Mouse (Mus musculus) neural tube, embryonic 15.5 days (tissue): ENCODE results near the gene Upk1a. TPM values are rescaled to one million over a fixed set of nuclear protein-coding genes. Genes with fewer than 3 reads are reported as not detected.
A peak's percentile ranks its signal among the peaks of the same experiment; 100 is the strongest.

Source experiments
- ATAC-seq: fragments of 200-750 bp; cut with Nextera tagmentation; 2 replicates; pipeline ENCODE4 v1.8.0; 2017; ENCODE audit warnings: mild to moderate bottlenecking, moderate TSS enrichment, moderate library complexity; ENCODE audit not compliant: low FRiP score
- H3K27ac ChIP-seq: fragments of 300-500 bp; sonication (generic); replicated peaks from 2 replicates; pipeline ENCODE4 v1.5.1; 2015; ENCODE audit warnings: mild to moderate bottlenecking, inconsistent platforms
- H3K27me3 ChIP-seq: fragments of 300-500 bp; sonication (generic); replicated peaks from 2 replicates; pipeline ENCODE4 v1.6.1; 2015; ENCODE audit warnings: inconsistent platforms
- H3K36me3 ChIP-seq: fragments of 300-500 bp; sonication (generic); 2 replicates; pipeline ENCODE4 v1.6.1; 2015; ENCODE audit warnings: inconsistent platforms
- H3K4me1 ChIP-seq: fragments of 300-500 bp; sonication (generic); 2 replicates; pipeline ENCODE4 v1.6.1; 2015; ENCODE audit warnings: inconsistent platforms
- H3K4me2 ChIP-seq: fragments of 300-500 bp; sonication (generic); 2 replicates; pipeline ENCODE4 v1.6.1; 2015; ENCODE audit warnings: inconsistent platforms, mild to moderate bottlenecking, moderate library complexity
- H3K4me3 ChIP-seq: fragments of 300-500 bp; sonication (generic); replicated peaks from 2 replicates; pipeline ENCODE4 v1.5.1; 2015; ENCODE audit warnings: mild to moderate bottlenecking, inconsistent platforms
- H3K9ac ChIP-seq: fragments of 300-500 bp; sonication (generic); replicated peaks from 2 replicates; pipeline ENCODE4 v1.6.1; 2015; ENCODE audit warnings: mild to moderate bottlenecking, inconsistent platforms
- H3K9me3 ChIP-seq: fragments of 300-500 bp; sonication (generic); replicated peaks from 2 replicates; pipeline ENCODE4 v1.6.1; 2016; ENCODE audit warnings: inconsistent platforms
- WGBS: fragments of 180-500 bp; shearing (Covaris S2); methylation state at CpG from one replicate; pipeline ENCODE4 v1.1.7; 2015; ENCODE audit warnings: mixed read lengths; 5-methylcytosine and 5-hydroxymethylcytosine counted together
- polyA plus RNA-seq: library from polyadenylated mRNA; unstranded; fragments of >200 nt; fragmentation: Nextera tagmentation; extraction: Ambion mirVana; gene quantifications from 2 replicates; pipeline ENCODE4 v1.2.1, GENCODE M21; 2015

Upk1a gene
- polyA plus RNA-seq, 1 experiment from 2014 or later: 0.87 TPM

- Histone ChIP-seq H3K4me3 (peak within 1 kb of the TSS; percentile 91), H3K27ac (peak within 1 kb of the TSS; percentile 94), H3K9ac (peak within 1 kb of the TSS; percentile 96), H3K27me3 (no peaks in the 10 kb centered on the region), H3K36me3 (peaks cover 25% of the 10 kb centered on the region), H3K4me1 (peaks cover 23% of the 10 kb centered on the region), H3K4me2 (peak within 1 kb of the TSS; percentile 90), H3K9me3 (no peaks in the 10 kb centered on the region)
- ATAC-seq: peak; percentile 95
- WGBS: under 1% methylated on average over 63 of the region's 68 CpGs
Observed at GRCm38 (mm10) chr7:30588676-30589434, 23.8 kb downstream of the Upk1a start, which contains the start of gene Kmt2b. Gene Kmt2b (minus strand): TSS chr7:30588726.

- peak overlapping the region; percentile 96 for H3K9ac ChIP-seq
Observed at GRCm38 (mm10) chr7:30587842-30588667, 24.6 kb downstream of the Upk1a start.

GRCm38 (mm10) chr7:30586455-30587020 lies 26.1 kb downstream of the Upk1a start:
- H3K4me3 ChIP-seq: peak overlapping the region; percentile 91; the same call in 1 of the 2 replicates
- no peak for ATAC-seq
- no peaks in the 10 kb centered on the region for H3K27me3 ChIP-seq
- 92% methylated on average over 28 of the region's 28 CpGs for WGBS
- H3K4me1 ChIP-seq: peaks cover 23% of the 10 kb centered on the region
- H3K9me3 ChIP-seq: no peaks in the 10 kb centered on the region
- peaks cover 48% of the 10 kb centered on the region for H3K36me3 ChIP-seq
- H3K27ac ChIP-seq: no peak overlapping the region
- H3K9ac ChIP-seq: no peak overlapping the region
- H3K4me2 ChIP-seq: peak overlapping the region; percentile 90

More at GRCm38 (mm10) chr7:30587842-30588667, 24.6 kb downstream of the Upk1a start:
- under 1% methylated on average over 66 of the region's 67 CpGs for WGBS
- Histone ChIP-seq H3K4me1 (peaks cover 23% of the 10 kb centered on the region), H3K9me3 (no peaks in the 10 kb centered on the region), H3K27me3 (no peaks in the 10 kb centered on the region), H3K36me3 (peaks cover 33% of the 10 kb centered on the region), H3K4me2 (peak overlapping the region; percentile 90), H3K27ac (peak overlapping the region; percentile 94), H3K4me3 (peak overlapping the region; percentile 91)
- peak; percentile 43 for ATAC-seq

- no peak for ATAC-seq
- WGBS: 95% methylated on average over 7 of the region's 7 CpGs
- Histone ChIP-seq H3K4me2 (no peak overlapping the region), H3K4me3 (no peak overlapping the region), H3K27ac (no peak overlapping the region), H3K4me1 (peaks cover 23% of the 10 kb centered on the region), H3K9ac (no peak overlapping the region), H3K9me3 (no peaks in the 10 kb centered on the region), H3K27me3 (no peaks in the 10 kb centered on the region), H3K36me3 (peaks cover 61% of the 10 kb centered on the region)
Observed at GRCm38 (mm10) chr7:30585170-30585569, 27.5 kb downstream of the Upk1a start.

- Histone ChIP-seq H3K36me3 (peaks cover 69% of the 10 kb centered on the region), H3K9ac (no peak overlapping the region), H3K9me3 (no peaks in the 10 kb centered on the region), H3K4me1 (peaks cover 16% of the 10 kb centered on the region), H3K4me3 (no peak overlapping the region), H3K27ac (no peak overlapping the region), H3K27me3 (no peaks in the 10 kb centered on the region), H3K4me2 (no peak overlapping the region)
- no peak for ATAC-seq
- 94% methylated on average over 10 of the region's 10 CpGs for WGBS
Observed at GRCm38 (mm10) chr7:30584339-30584738, 28.3 kb downstream of the Upk1a start.

GRCm38 (mm10) chr7:30581547-30581946 lies 31.1 kb downstream of the Upk1a start:
- Histone ChIP-seq H3K9ac (no peak overlapping the region), H3K9me3 (no peaks in the 10 kb centered on the region), H3K4me1 (peaks cover 3% of the 10 kb centered on the region), H3K4me2 (no peak overlapping the region), H3K4me3 (no peak overlapping the region), H3K27ac (no peak overlapping the region), H3K27me3 (no peaks in the 10 kb centered on the region), H3K36me3 (peaks cover 97% of the 10 kb centered on the region)
- 96% methylated on average over 16 of the region's 16 CpGs for WGBS
- no peak for ATAC-seq

GRCm38 (mm10) chr7:30579950-30580349 lies 32.7 kb downstream of the Upk1a start:
- no peak for ATAC-seq
- H3K9me3 ChIP-seq: no peaks in the 10 kb centered on the region
- H3K27ac ChIP-seq: no peak overlapping the region
- no peaks in the 10 kb centered on the region for H3K27me3 ChIP-seq
- no peaks in the 10 kb centered on the region for H3K4me1 ChIP-seq
- H3K9ac ChIP-seq: no peak overlapping the region
- no peak overlapping the region for H3K4me3 ChIP-seq
- 94% methylated on average over 8 of the region's 8 CpGs for WGBS
- peaks cover 99% of the 10 kb centered on the region for H3K36me3 ChIP-seq
- H3K4me2 ChIP-seq: no peak overlapping the region

- no peaks in the 10 kb centered on the region for H3K4me1 ChIP-seq
- H3K36me3 ChIP-seq: peaks cover 95% of the 10 kb centered on the region
- H3K4me2 ChIP-seq: no peak overlapping the region
- H3K9me3 ChIP-seq: no peaks in the 10 kb centered on the region
- H3K27ac ChIP-seq: no peak overlapping the region
- ATAC-seq: no peak
- no peak overlapping the region; the same call in 1 of the 2 replicates for H3K9ac ChIP-seq
- H3K27me3 ChIP-seq: no peaks in the 10 kb centered on the region
- whole genome bisulfite sequencing: 88% methylated on average over 2 of the region's 2 CpGs
- no peak overlapping the region for H3K4me3 ChIP-seq
Observed at GRCm38 (mm10) chr7:30572969-30573368, 39.7 kb downstream of the Upk1a start.

- peaks cover 93% of the 10 kb centered on the region for H3K36me3 ChIP-seq
- WGBS: 87% methylated on average over 5 of the region's 5 CpGs
- ATAC-seq: no peak
- no peak overlapping the region for H3K4me3 ChIP-seq
- no peak overlapping the region for H3K4me2 ChIP-seq
- no peak overlapping the region for H3K27ac ChIP-seq
- no peaks in the 10 kb centered on the region for H3K9me3 ChIP-seq
- no peak overlapping the region for H3K9ac ChIP-seq
- H3K4me1 ChIP-seq: no peaks in the 10 kb centered on the region
- no peaks in the 10 kb centered on the region for H3K27me3 ChIP-seq
Observed at GRCm38 (mm10) chr7:30572389-30572788, 40.3 kb downstream of the Upk1a start.

- Histone ChIP-seq H3K4me3 (no peak overlapping the region), H3K4me1 (peaks cover 14% of the 10 kb centered on the region), H3K36me3 (peaks cover 65% of the 10 kb centered on the region), H3K9me3 (no peaks in the 10 kb centered on the region), H3K27ac (no peak overlapping the region), H3K9ac (no peak overlapping the region), H3K4me2 (no peak overlapping the region), H3K27me3 (no peaks in the 10 kb centered on the region)
- 91% methylated on average over 11 of the region's 11 CpGs for WGBS
- ATAC-seq: no peak
Observed at GRCm38 (mm10) chr7:30567555-30567954, 45.1 kb downstream of the Upk1a start.

- ATAC-seq: no peak
- WGBS: 92% methylated on average over 9 of the region's 9 CpGs
Observed at GRCm38 (mm10) chr7:30566033-30566432, 46.6 kb downstream of the Upk1a start.

More at GRCm38 (mm10) chr7:30566033-30566432, 46.6 kb downstream of the Upk1a start:
- Histone ChIP-seq H3K4me1 (peaks cover 20% of the 10 kb centered on the region), H3K9ac (no peak overlapping the region), H3K4me2 (no peak overlapping the region), H3K9me3 (no peaks in the 10 kb centered on the region), H3K4me3 (no peak overlapping the region), H3K27me3 (no peaks in the 10 kb centered on the region), H3K27ac (no peak overlapping the region), H3K36me3 (peaks cover 54% of the 10 kb centered on the region)
